Mouse (Mus musculus) embryonic facial prominence, embryonic 12.5 days (tissue): Measurements from ENCODE around the gene Rag1. TPM values are rescaled to one million over a fixed set of nuclear protein-coding genes. Genes with fewer than 3 reads are reported as not detected.
A peak's percentile ranks its signal among the peaks of the same experiment; 100 is the strongest.

Experiments
- ATAC-seq: fragments of 200-750 bp; cut with Nextera tagmentation; 2 replicates; pipeline ENCODE4 v1.8.0; 2017; ENCODE audit not compliant: insufficient number of reproducible peaks, insufficient read depth, low FRiP score, low TSS enrichment
- H3K27ac ChIP-seq: fragments of 300-500 bp; sonication (generic); 2 replicates; pipeline ENCODE4 v1.5.1; 2016; ENCODE audit warnings: mild to moderate bottlenecking
- H3K27me3 ChIP-seq: fragments of 300-500 bp; sonication (generic); 2 replicates; pipeline ENCODE4 v1.6.1; 2016; ENCODE audit warnings: mild to moderate bottlenecking, moderate library complexity
- H3K36me3 ChIP-seq: fragments of 300-500 bp; sonication (generic); 2 replicates; pipeline ENCODE4 v1.6.1; 2016; ENCODE audit warnings: mild to moderate bottlenecking
- H3K4me1 ChIP-seq: fragments of 300-500 bp; sonication (generic); 2 replicates; pipeline ENCODE4 v1.6.1; 2016
- H3K4me2 ChIP-seq: fragments of 300-500 bp; sonication (generic); replicated peaks from 2 replicates; pipeline ENCODE4 v1.6.1; 2016; ENCODE audit warnings: mild to moderate bottlenecking, moderate library complexity
- H3K4me3 ChIP-seq: fragments of 300-500 bp; sonication (generic); 2 replicates; pipeline ENCODE4 v1.5.1; 2016; ENCODE audit warnings: mild to moderate bottlenecking
- H3K9ac ChIP-seq: fragments of 300-500 bp; sonication (generic); 2 replicates; pipeline ENCODE4 v1.6.1; 2016; ENCODE audit warnings: mild to moderate bottlenecking, moderate library complexity
- H3K9me3 ChIP-seq: fragments of 300-500 bp; sonication (generic); 2 replicates; pipeline ENCODE4 v1.6.1; 2016; ENCODE audit warnings: mild to moderate bottlenecking, moderate library complexity
- WGBS: fragments of 180-500 bp; shearing (Covaris S2); methylation state at CpG from one replicate; pipeline ENCODE4 v1.1.7; 2016; 5-methylcytosine and 5-hydroxymethylcytosine counted together
- polyA plus RNA-seq: library from polyadenylated mRNA; unstranded; fragments of >200 nt; fragmentation: Nextera tagmentation; extraction: Ambion mirVana; gene quantifications from 2 replicates; pipeline ENCODE4 v1.2.1, GENCODE M21; 2016

The Rag1 gene
- polyA plus RNA-seq, 1 experiment from 2014 or later = 0.60 TPM

DNA sequence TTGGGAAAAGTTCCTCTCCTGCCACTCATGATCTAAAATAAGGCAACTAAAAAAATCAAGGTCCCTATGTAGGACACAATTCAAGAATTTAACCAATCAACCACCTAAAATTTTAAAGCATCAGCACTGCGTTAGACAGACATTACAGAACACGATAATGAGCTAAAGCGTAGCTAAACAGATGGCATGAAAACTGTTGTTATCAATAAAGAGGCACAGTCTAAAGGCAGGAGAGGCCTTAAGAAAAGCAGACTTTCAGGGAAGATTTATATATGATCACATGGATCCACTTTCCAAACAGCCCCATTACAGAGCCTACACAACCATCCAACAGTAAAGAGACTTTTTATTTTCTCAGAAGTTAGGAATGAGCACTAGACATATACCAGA is 16.4 kb upstream of the Rag1 start:
- 87% methylated on average over 3 of the region's 3 CpGs for WGBS

GRCm38 (mm10) chr2:101665058-101665702 is 15.9 kb upstream of the Rag1 start:
- Histone ChIP-seq H3K4me3 (no peak overlapping the region), H3K27ac (no peak overlapping the region), H3K4me1 (0 out of 2 replicates have a peak, but pooled peaks cover 5% of the 10 kb centered on the region), H3K27me3 (no peaks in the 10 kb centered on the region), H3K4me2 (no peak overlapping the region), H3K9ac (no peak overlapping the region), H3K9me3 (no peaks in the 10 kb centered on the region), H3K36me3 (no peaks in the 10 kb centered on the region)
- ATAC-seq = 0 out of 2 replicates have a peak, but pooled peaks have one; percentile 69
- 20% methylated on average over 9 of the region's 9 CpGs for WGBS

More for the DNA sequence above, 16.4 kb upstream of the Rag1 start:
- Histone ChIP-seq H3K36me3 (no peaks in the 10 kb centered on the region), H3K27ac (no peak overlapping the region), H3K27me3 (no peaks in the 10 kb centered on the region), H3K9ac (no peak overlapping the region), H3K9me3 (no peaks in the 10 kb centered on the region), H3K4me3 (no peak overlapping the region), H3K4me2 (no peak overlapping the region), H3K4me1 (0 out of 2 replicates have a peak, but pooled peaks cover 5% of the 10 kb centered on the region)
- ATAC-seq = no peak

- 72% methylated on average over 2 of the region's 2 CpGs for WGBS
- H3K36me3 ChIP-seq = no peaks in the 10 kb centered on the region
- 0 out of 2 replicates have a peak, but pooled peaks cover 3% of the 10 kb centered on the region for H3K4me1 ChIP-seq
- ATAC-seq = no peak
- H3K9ac ChIP-seq = no peak overlapping the region
- no peaks in the 10 kb centered on the region for H3K27me3 ChIP-seq
- no peak overlapping the region for H3K4me2 ChIP-seq
- H3K4me3 ChIP-seq = no peak overlapping the region
- H3K9me3 ChIP-seq = no peaks in the 10 kb centered on the region
- no peak overlapping the region for H3K27ac ChIP-seq
Measured at GRCm38 (mm10) chr2:101660536-101660935, 11.2 kb upstream of the Rag1 start.

GRCm38 (mm10) chr2:101652921-101653597 is 3.8 kb upstream of the Rag1 start:
- Histone ChIP-seq H3K27me3 (no peaks in the 10 kb centered on the region), H3K4me3 (no peak overlapping the region), H3K4me1 (peaks cover 11% of the 10 kb centered on the region; the same call in 1 of the 2 replicates), H3K4me2 (peak overlapping the region; percentile 45), H3K9ac (peak overlapping the region; percentile 8; the same call in 1 of the 2 replicates), H3K27ac (no peak overlapping the region), H3K36me3 (no peaks in the 10 kb centered on the region), H3K9me3 (no peaks in the 10 kb centered on the region)
- no peak for ATAC-seq
- WGBS = 17% methylated on average over 14 of the region's 14 CpGs

DNA sequence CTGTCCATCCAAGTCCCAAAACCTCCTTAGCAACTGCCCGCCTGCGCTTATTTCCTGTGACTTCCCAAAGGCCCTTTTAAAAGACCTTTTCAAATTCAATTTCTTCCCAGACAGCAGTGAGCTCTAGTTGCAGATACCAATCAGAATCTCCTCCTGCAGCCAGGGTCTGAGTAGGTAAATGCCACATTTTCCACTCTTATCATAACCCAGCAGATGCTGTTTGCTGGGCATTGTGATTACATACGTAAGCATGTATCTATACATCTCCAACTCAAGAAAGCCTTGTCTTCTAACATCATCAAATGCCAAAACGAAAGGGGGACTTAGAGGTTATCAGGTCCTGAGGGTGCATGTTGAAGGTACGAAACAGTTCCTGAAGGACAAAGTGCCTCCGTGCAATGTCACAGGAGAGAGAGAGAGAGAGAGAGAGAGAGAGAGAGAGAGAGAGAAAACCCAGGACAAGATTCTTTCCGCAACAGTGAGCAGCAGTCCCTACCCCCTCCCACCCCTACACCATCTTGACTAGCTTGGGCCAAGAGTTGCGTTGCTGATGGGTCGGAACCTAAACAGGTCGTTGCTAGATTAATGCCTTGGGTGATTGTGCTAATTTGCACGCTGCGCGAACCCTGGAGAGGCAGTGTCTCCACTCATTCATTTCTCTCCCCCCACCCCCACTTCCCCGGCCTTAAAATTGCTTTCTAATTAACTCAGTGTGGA is 3.1 kb upstream of the Rag1 start:
- 46% methylated on average over 14 of the region's 14 CpGs for WGBS
- Histone ChIP-seq H3K27me3 (no peaks in the 10 kb centered on the region), H3K9ac (peak overlapping the region; percentile 8; the same call in 1 of the 2 replicates), H3K36me3 (no peaks in the 10 kb centered on the region), H3K27ac (no peak overlapping the region), H3K4me3 (no peak overlapping the region), H3K4me2 (peak overlapping the region; percentile 45), H3K4me1 (peaks cover 11% of the 10 kb centered on the region; the same call in 1 of the 2 replicates), H3K9me3 (no peaks in the 10 kb centered on the region)
- no peak for ATAC-seq

DNA sequence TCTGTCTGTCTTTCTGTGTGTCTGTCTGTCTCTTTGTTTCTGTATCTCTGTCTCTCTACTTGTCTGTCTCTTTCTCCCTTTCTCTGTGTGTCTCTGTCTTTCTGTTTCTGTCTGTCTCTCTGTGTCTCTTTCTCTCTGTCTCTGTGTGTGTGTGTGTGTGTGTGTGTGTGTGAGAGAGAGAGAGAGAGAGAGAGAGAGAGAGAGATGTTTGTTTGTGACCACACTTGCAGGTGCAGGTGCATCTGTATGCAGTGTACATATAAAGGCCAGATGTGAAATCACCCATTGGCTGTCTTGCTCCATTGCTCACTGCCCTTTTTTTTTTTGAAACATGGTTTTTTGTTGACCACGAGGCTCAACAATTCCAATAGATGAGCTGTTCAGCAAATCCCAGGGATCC is 1.1 kb upstream of the Rag1 start:
- H3K4me3 ChIP-seq = no peak overlapping the region
- 64% methylated on average over 1 of the region's 1 CpGs for WGBS
- H3K27ac ChIP-seq = no peak overlapping the region
- no peak for ATAC-seq
- H3K4me2 ChIP-seq = no peak overlapping the region
- H3K36me3 ChIP-seq = no peaks in the 10 kb centered on the region
- no peak overlapping the region for H3K9ac ChIP-seq
- H3K4me1 ChIP-seq = peaks cover 11% of the 10 kb centered on the region; the same call in 1 of the 2 replicates
- H3K27me3 ChIP-seq = no peaks in the 10 kb centered on the region
- no peaks in the 10 kb centered on the region for H3K9me3 ChIP-seq

DNA sequence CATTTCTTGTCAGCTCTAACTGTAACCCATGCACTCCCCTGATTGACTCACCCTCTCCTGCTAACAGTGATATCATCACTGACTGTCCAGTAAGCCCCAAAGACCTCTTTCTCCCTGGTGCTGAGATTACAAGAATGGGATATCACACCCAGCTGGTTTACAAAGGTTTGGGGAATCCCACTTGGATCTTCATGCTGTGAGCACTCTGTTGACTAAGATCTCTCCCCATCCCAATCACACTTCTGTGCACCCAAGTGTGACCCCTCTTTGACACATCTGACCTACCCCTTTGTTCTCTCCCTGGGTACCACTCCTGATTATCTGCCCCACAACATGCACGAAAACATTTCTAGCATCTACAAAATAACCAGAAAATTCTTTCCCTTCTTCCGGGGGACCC is 940 bp downstream of the Rag1 start:
- Histone ChIP-seq H3K4me2 (peak overlapping the region; percentile 27), H3K27me3 (no peaks in the 10 kb centered on the region), H3K9ac (no peak overlapping the region), H3K27ac (no peak overlapping the region), H3K4me1 (peaks cover 11% of the 10 kb centered on the region; the same call in 1 of the 2 replicates), H3K36me3 (no peaks in the 10 kb centered on the region), H3K9me3 (no peaks in the 10 kb centered on the region), H3K4me3 (no peak overlapping the region)
- WGBS = 62% methylated on average over 2 of the region's 2 CpGs
- ATAC-seq = no peak

- no peaks in the 10 kb centered on the region for H3K9me3 ChIP-seq
- H3K4me3 ChIP-seq = no peak overlapping the region
- H3K27me3 ChIP-seq = no peaks in the 10 kb centered on the region
- ATAC-seq = no peak
- H3K36me3 ChIP-seq = no peaks in the 10 kb centered on the region
- no peak overlapping the region for H3K4me2 ChIP-seq
- peaks cover 8% of the 10 kb centered on the region; the same call in 1 of the 2 replicates for H3K4me1 ChIP-seq
- no peak overlapping the region for H3K9ac ChIP-seq
- 88% methylated on average over 1 of the region's 1 CpGs for WGBS
- H3K27ac ChIP-seq = no peak overlapping the region
Measured at GRCm38 (mm10) chr2:101645841-101646240, 3.5 kb downstream of the Rag1 start.

DNA sequence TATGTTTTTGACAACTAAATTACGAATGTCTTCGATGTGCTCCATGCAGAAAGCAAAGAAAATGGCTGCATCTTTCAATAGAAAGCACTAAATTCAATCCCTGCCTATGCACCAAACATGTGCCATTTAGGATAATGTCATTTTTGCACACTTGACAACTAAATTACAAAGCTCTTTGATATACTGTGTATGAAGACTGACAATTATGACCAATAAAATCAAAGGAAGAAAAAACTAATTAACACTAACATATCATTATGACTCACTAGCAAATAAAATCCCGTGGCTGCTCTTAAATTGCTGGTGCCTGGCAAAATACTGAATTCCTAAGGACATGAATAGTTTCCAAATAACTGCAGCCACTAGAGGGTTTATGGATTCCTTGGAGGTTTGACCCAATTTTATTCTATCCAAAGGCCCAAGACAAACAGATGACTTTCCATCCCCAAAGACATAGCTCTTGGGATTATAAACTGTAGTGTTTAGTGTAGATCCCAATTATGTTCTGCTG is 9.4 kb downstream of the Rag1 start:
- WGBS = 71% methylated on average over 3 of the region's 3 CpGs

GRCm38 (mm10) chr2:101638979-101639839 is 10.1 kb downstream of the Rag1 start:
- no peaks in the 10 kb centered on the region for H3K27me3 ChIP-seq
- no peak for ATAC-seq
- no peak overlapping the region for H3K4me2 ChIP-seq
- no peaks in the 10 kb centered on the region for H3K9me3 ChIP-seq
- H3K36me3 ChIP-seq = no peaks in the 10 kb centered on the region
- H3K9ac ChIP-seq = no peak overlapping the region
- H3K27ac ChIP-seq = no peak overlapping the region
- no peak overlapping the region for H3K4me3 ChIP-seq
- WGBS = 57% methylated on average over 7 of the region's 7 CpGs
- H3K4me1 ChIP-seq = no peaks in the 10 kb centered on the region

More for the DNA sequence above, 9.4 kb downstream of the Rag1 start:
- no peak overlapping the region for H3K4me3 ChIP-seq
- ATAC-seq = no peak
- H3K27me3 ChIP-seq = no peaks in the 10 kb centered on the region
- no peaks in the 10 kb centered on the region for H3K36me3 ChIP-seq
- no peak overlapping the region for H3K9ac ChIP-seq
- H3K4me2 ChIP-seq = no peak overlapping the region
- H3K27ac ChIP-seq = no peak overlapping the region
- no peaks in the 10 kb centered on the region for H3K4me1 ChIP-seq
- no peaks in the 10 kb centered on the region for H3K9me3 ChIP-seq
